Mouse (Mus musculus) erythroblast, embryonic 14.5 days (primary cell): Measurements from ENCODE around the gene Gm15023. TPM values are rescaled to one million over a fixed set of nuclear protein-coding genes. Genes with fewer than 3 reads are reported as not detected.
"Not testable (repeated sequence)": the region's sequence is repeated elsewhere in the genome, so short reads cannot be mapped to it uniquely, and the experiment has no call there.

Experiments
- H3K27me3 ChIP-seq: 2 replicates; pipeline ENCODE4 v1.6.1; 2012; ENCODE audit warnings: inconsistent platforms; ENCODE audit not compliant: control insufficient read depth
- H3K36me3 ChIP-seq: 2 replicates; pipeline ENCODE4 v1.6.1; 2012; ENCODE audit warnings: mild to moderate bottlenecking, inconsistent platforms; ENCODE audit not compliant: control insufficient read depth
- H3K4me1 ChIP-seq: 2 replicates; pipeline ENCODE4 v1.6.1; 2012; ENCODE audit warnings: inconsistent platforms; ENCODE audit not compliant: control insufficient read depth
- H3K4me3 ChIP-seq: replicated peaks from 2 replicates; pipeline ENCODE3; 2012; ENCODE audit warnings: moderate library complexity, mild to moderate bottlenecking, inconsistent platforms
- H3K9me3 ChIP-seq: 2 replicates; pipeline ENCODE4 v1.6.1; 2012; ENCODE audit warnings: low read length, inconsistent platforms, mixed read lengths; ENCODE audit not compliant: control insufficient read depth
- GATA1 ChIP-seq: IDR thresholded peaks from 2 replicates; pipeline ENCODE4 v1.6.1; 2012; ENCODE audit warnings: low read length, inconsistent platforms, mixed read lengths
- TAL1 ChIP-seq: IDR thresholded peaks from 3 replicates; pipeline ENCODE4 v1.6.1; 2012; ENCODE audit warnings: low read length, inconsistent platforms, mixed read lengths
- polyA plus RNA-seq: library from polyadenylated mRNA; stranded (reverse); fragments of >175 nt; gene quantifications from 2 replicates; pipeline ENCODE4 v1.2.3, GENCODE M21; 2012

The Gm15023 gene
- not detected in 2 replicates for polyA plus RNA-seq

GRCm38 (mm10) chrX:135177532-135177931, at the start of gene Gm15023:
Gm15023 (minus strand) TSS chrX:135177632.
- not testable (repeated sequence) for H3K27me3 ChIP-seq, H3K4me1 ChIP-seq, H3K9me3 ChIP-seq, H3K4me3 ChIP-seq, H3K36me3 ChIP-seq

GRCm38 (mm10) chrX:135210436-135211221, 33.2 kb upstream of the Gm15023 start, which contains the start of gene Tceal6:
Tceal6 (minus strand) TSS chrX:135210687.
- no peaks in the 10 kb centered on the region for H3K4me1 ChIP-seq
- H3K27me3 ChIP-seq: peaks cover 7% of the 10 kb centered on the region
- no peak within 1 kb of the TSS for H3K4me3 ChIP-seq
- TF ChIP-seq TAL1: no peak
- TF ChIP-seq GATA1: no peak
- H3K36me3 ChIP-seq: no peaks in the 10 kb centered on the region
- H3K9me3 ChIP-seq: no peaks in the 10 kb centered on the region; the same call in 1 of the 2 replicates

- not testable (repeated sequence) for H3K36me3 ChIP-seq, H3K9me3 ChIP-seq, H3K4me1 ChIP-seq, H3K27me3 ChIP-seq, H3K4me3 ChIP-seq
These were observed 32.5 kb upstream of the Gm15023 start for GRCm38 (mm10) chrX:135209773-135210435.

GRCm38 (mm10) chrX:135189924-135190323, 12.5 kb upstream of the Gm15023 start:
- not testable (repeated sequence) for H3K36me3 ChIP-seq, H3K4me3 ChIP-seq, H3K27me3 ChIP-seq, H3K4me1 ChIP-seq, H3K9me3 ChIP-seq

GRCm38 (mm10) chrX:135188661-135189060, 11.2 kb upstream of the Gm15023 start:
- not testable (repeated sequence) for H3K4me1 ChIP-seq, H3K4me3 ChIP-seq, H3K36me3 ChIP-seq, H3K9me3 ChIP-seq, H3K27me3 ChIP-seq

Other genes with a start within 250 kb of the Gm15023 start
- gene Nxf2, start 212.9 kb downstream of the Gm15023 start, polyA plus RNA-seq: not detected in 2 replicates
- gene Zmat1, start 168.4 kb downstream of the Gm15023 start, polyA plus RNA-seq: 0.02 TPM in 2 replicates
- not detected in 2 replicates for gene Tceal6, start 33.1 kb upstream of the Gm15023 start, polyA plus RNA-seq
- gene Pramel3, start 124.7 kb upstream of the Gm15023 start, polyA plus RNA-seq: not detected in 2 replicates
- gene Gm5128, start 195.7 kb upstream of the Gm15023 start, polyA plus RNA-seq: not detected in 2 replicates